Mouse (Mus musculus): ENCODE data around the gene Ntn5. TPM values are rescaled to one million over a fixed set of nuclear protein-coding genes. Genes with fewer than 3 reads are reported as not detected.
"Not testable (repeated sequence)": the region's sequence is repeated elsewhere in the genome, so short reads cannot be mapped to it uniquely, and the experiment has no call there.

Ntn5 gene
- polyA plus RNA-seq, 1 experiment from 2014 or later: not detected

DNA sequence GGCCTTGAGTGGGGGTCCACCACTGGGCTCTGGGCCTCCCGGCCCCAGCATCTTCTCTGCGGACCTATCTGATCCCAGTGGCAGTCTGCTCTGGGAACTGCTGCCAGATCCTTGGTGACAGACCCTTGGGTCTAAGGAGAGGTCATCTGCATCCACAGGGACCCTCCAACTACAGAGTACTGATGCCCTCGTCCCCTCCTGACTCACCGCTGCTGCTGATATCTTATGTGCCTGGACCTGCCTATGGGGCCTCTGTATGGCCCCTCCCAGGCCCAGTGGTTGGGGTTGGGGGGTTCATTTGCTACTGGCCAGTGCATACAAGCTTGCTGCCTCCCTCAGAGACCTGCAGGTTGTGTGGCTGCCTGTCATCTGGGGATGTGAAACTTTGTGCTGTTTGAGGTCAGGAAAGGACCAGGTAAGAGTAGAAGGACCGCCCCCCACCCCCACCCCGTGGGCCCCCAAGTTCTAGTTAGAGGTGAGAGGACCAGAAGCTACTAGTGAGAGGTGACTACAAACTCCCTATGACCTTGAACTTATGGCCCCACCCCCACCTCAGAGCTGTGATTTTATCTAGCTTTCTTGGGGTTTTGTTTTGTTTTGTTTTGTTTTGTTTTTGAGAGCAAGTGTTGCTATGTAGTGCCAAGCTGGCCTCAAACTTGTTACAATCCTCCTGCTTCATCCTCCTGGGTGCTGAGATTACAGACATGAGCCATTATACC lies 38.8 kb upstream of the Ntn5 start:
- no peak overlapping the region for H3K27ac ChIP-seq
- no peaks in the 10 kb centered on the region for H3K36me3 ChIP-seq (ENCODE audit: inconsistent target)
- WGBS (ENCODE audit: missing documents): 83% methylated on average over 6 of the region's 6 CpGs
- no peak overlapping the region for H3K4me3 ChIP-seq (ENCODE audit: inconsistent target)
- H3K79me2 ChIP-seq (ENCODE audit: inconsistent target): no peaks in the 10 kb centered on the region

DNA sequence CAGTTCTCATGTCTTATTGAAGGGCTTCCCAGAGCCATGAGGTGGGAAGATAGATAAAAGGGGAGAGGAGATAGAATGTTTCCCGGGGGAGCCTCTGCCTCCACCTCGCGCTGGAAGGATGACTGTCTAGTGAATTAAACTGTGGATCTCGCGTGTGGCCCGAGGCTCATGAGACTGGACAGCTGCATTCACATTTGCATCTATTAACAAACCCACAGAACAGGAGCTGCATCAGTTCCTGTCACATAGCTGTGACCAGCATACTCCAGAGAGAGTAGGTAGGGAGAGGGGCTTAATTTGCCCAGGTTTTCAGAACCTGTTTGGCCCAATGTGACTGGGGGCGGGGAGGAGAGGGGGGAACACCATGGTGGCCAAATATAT lies 38.2 kb upstream of the Ntn5 start:
- H3K36me3 ChIP-seq (ENCODE audit: inconsistent target): no peaks in the 10 kb centered on the region
- H3K79me2 ChIP-seq (ENCODE audit: inconsistent target): no peaks in the 10 kb centered on the region
- no peak overlapping the region for H3K4me3 ChIP-seq (ENCODE audit: inconsistent target)
- WGBS (ENCODE audit: missing documents): 88% methylated on average over 7 of the region's 7 CpGs
- H3K27ac ChIP-seq: no peak overlapping the region

DNA sequence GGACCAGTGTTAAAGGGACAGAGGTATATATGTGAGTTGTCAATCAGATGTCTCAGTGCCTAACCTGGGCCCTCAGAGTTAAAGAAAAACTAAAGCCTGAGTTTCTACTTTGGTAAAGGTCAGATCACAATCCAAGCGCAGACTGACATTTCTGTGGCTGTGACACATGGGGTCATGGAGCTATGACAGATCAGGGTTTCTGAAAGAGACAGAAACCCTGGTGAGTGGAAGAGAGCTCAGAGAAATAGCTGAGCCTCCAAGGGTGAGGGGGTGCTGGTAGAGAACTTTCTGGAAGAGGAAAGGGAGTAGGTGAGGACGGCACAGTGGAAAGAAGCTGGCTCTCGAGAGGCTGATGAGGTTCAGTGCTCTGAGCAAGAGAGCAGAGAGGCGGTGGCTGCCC lies 37.2 kb upstream of the Ntn5 start:
- Histone ChIP-seq H3K36me3 (ENCODE audit: inconsistent target) (no peaks in the 10 kb centered on the region), H3K4me3 (ENCODE audit: inconsistent target) (no peak overlapping the region), H3K27ac (no peak overlapping the region), H3K79me2 (ENCODE audit: inconsistent target) (no peaks in the 10 kb centered on the region)
- 87% methylated on average over 4 of the region's 4 CpGs for WGBS (ENCODE audit: missing documents)

- Histone ChIP-seq H3K27ac (no peak overlapping the region), H3K4me3 (ENCODE audit: inconsistent target) (no peak overlapping the region), H3K36me3 (ENCODE audit: inconsistent target) (no peaks in the 10 kb centered on the region), H3K79me2 (ENCODE audit: inconsistent target) (no peaks in the 10 kb centered on the region)
- WGBS (ENCODE audit: missing documents): 87% methylated on average over 7 of the region's 8 CpGs
These were observed 34.5 kb upstream of the Ntn5 start for GRCm38 (mm10) chr7:45649351-45649750.

- not testable (repeated sequence) for H3K36me3 ChIP-seq (ENCODE audit: inconsistent target); H3K27ac ChIP-seq; H3K79me2 ChIP-seq (ENCODE audit: inconsistent target); H3K4me3 ChIP-seq (ENCODE audit: inconsistent target)
- WGBS (ENCODE audit: missing documents): 86% methylated on average over 6 of the region's 20 CpGs
These were observed 33.3 kb upstream of the Ntn5 start for GRCm38 (mm10) chr7:45650484-45650883.

DNA sequence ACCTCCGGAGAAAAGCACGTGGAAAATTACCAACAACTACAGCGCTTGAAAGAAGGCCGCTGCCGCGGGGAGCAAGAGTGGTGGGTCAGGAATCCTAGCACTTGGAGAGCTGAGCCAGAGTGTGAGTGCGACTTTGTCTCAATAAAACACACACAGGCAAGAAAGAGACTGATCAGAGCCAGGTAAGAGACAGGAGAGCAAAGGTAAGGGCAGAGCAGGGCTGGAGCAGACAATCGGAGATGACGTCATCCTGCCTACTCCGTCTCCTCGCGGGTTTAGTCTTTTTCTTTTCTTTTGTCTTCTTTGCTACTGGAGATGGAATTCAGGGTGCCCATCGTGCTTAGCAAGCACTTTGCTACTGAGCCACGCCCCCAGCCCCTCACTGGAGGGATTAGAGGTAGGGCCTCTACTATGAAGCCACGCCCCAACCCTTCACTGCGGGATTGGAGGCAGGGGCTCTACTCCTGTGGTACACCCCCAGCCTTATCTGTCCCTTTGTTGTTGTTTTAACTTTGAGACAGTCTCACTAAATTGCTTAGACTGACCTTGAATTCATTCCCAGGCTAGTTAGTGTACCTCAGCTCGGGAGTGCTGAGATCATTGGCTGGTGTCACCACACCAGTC lies 29.3 kb upstream of the Ntn5 start:
- Histone ChIP-seq H3K36me3 (ENCODE audit: inconsistent target) (no peaks in the 10 kb centered on the region), H3K79me2 (ENCODE audit: inconsistent target) (no peaks in the 10 kb centered on the region), H3K4me3 (ENCODE audit: inconsistent target) (no peak overlapping the region), H3K27ac (no peak overlapping the region)
- WGBS (ENCODE audit: missing documents): 62% methylated on average over 17 of the region's 17 CpGs

- H3K27ac ChIP-seq: no peak overlapping the region
- WGBS (ENCODE audit: missing documents): 37% methylated on average over 11 of the region's 11 CpGs
- H3K79me2 ChIP-seq (ENCODE audit: inconsistent target): no peaks in the 10 kb centered on the region
- H3K36me3 ChIP-seq (ENCODE audit: inconsistent target): no peaks in the 10 kb centered on the region
- no peak overlapping the region for H3K4me3 ChIP-seq (ENCODE audit: inconsistent target)
These were observed 22.9 kb upstream of the Ntn5 start for GRCm38 (mm10) chr7:45660746-45661478.

DNA sequence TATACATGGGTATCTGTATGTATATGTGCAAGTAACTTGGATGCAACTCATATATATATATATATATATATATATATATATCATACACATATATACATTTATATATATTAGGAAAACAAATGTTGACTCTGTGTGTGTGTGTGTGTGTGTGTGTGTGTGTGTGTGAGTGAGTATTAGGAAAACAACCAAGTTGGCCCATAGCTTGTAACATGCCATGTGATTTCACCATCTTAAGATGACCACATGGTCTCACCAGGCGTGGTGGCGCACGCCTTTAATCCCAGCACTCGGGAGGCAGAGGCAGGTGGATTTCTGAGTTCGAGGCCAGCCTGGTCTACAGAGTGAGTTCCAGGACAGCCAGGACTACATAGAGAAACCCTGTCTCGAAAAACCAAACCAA lies 22.1 kb upstream of the Ntn5 start:
- H3K79me2 ChIP-seq (ENCODE audit: inconsistent target); H3K27ac ChIP-seq; H3K4me3 ChIP-seq (ENCODE audit: inconsistent target); H3K36me3 ChIP-seq (ENCODE audit: inconsistent target): not testable (repeated sequence)
- 87% methylated on average over 5 of the region's 6 CpGs for WGBS (ENCODE audit: missing documents)

GRCm38 (mm10) chr7:45665303-45666138 lies 18.3 kb upstream of the Ntn5 start:
- Histone ChIP-seq H3K36me3 (ENCODE audit: inconsistent target) (no peaks in the 10 kb centered on the region), H3K27ac (no peak overlapping the region), H3K79me2 (ENCODE audit: inconsistent target) (no peaks in the 10 kb centered on the region), H3K4me3 (ENCODE audit: inconsistent target) (no peak overlapping the region)
- 77% methylated on average over 13 of the region's 13 CpGs for WGBS (ENCODE audit: missing documents)

DNA sequence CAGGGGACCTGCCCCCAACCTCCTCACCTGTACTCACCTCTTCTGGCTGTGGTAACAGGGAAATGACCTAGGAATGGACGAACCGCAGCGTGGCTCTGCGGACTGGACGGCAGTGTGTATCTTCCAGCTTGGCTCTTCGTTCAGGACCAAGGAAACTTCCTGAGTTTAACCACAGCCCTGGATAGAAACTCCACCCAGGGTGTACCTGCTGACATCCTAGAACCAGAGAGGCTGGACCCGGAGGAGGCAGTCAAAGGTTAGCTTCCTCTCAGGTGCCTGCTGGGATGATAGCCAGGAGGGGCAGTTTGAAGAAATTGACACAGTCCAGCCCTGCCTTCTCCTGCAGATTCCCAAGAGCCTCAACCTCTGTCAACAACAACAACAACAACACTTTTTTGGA lies 17.7 kb upstream of the Ntn5 start, which contains the start of gene Fut2:
Gene Fut2, minus strand, starts transcription at position 234 of the 400 bp plus-strand sequence.
- WGBS (ENCODE audit: missing documents): 78% methylated on average over 7 of the region's 7 CpGs
- H3K27ac ChIP-seq: no peak within 1 kb of the TSS
- H3K79me2 ChIP-seq (ENCODE audit: inconsistent target): no peaks in the 10 kb centered on the region
- H3K4me3 ChIP-seq (ENCODE audit: inconsistent target): no peak within 1 kb of the TSS
- H3K36me3 ChIP-seq (ENCODE audit: inconsistent target): no peaks in the 10 kb centered on the region

- 96% methylated on average over 14 of the region's 14 CpGs for WGBS (ENCODE audit: missing documents)
- Histone ChIP-seq H3K79me2 (ENCODE audit: inconsistent target) (no peaks in the 10 kb centered on the region), H3K27ac (no peak overlapping the region), H3K36me3 (ENCODE audit: inconsistent target) (no peaks in the 10 kb centered on the region), H3K4me3 (ENCODE audit: inconsistent target) (no peak overlapping the region)
These were observed 16.1 kb upstream of the Ntn5 start for GRCm38 (mm10) chr7:45667761-45668160.

DNA sequence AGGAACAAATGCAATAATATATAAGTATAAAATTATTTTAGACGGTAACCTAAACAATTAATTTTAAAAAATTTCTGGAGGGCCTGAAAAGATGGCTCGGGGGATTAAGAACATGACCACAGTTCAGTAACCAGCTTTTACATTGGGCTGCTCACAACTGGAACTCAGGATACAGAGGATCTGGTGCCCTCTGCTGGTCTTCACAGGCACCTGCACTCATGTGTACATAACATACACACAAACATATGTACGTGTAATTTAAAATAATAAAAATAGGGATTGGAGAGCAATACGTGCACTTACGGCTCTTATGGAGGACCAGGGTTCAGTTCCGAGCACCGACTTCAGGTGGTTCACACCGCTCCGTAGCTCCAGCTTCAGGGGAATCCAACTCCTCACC lies 14.9 kb upstream of the Ntn5 start:
- 95% methylated on average over 9 of the region's 9 CpGs for WGBS (ENCODE audit: missing documents)
- Histone ChIP-seq H3K36me3 (ENCODE audit: inconsistent target) (no peaks in the 10 kb centered on the region), H3K79me2 (ENCODE audit: inconsistent target) (no peaks in the 10 kb centered on the region), H3K4me3 (ENCODE audit: inconsistent target) (no peak overlapping the region), H3K27ac (no peak overlapping the region)

DNA sequence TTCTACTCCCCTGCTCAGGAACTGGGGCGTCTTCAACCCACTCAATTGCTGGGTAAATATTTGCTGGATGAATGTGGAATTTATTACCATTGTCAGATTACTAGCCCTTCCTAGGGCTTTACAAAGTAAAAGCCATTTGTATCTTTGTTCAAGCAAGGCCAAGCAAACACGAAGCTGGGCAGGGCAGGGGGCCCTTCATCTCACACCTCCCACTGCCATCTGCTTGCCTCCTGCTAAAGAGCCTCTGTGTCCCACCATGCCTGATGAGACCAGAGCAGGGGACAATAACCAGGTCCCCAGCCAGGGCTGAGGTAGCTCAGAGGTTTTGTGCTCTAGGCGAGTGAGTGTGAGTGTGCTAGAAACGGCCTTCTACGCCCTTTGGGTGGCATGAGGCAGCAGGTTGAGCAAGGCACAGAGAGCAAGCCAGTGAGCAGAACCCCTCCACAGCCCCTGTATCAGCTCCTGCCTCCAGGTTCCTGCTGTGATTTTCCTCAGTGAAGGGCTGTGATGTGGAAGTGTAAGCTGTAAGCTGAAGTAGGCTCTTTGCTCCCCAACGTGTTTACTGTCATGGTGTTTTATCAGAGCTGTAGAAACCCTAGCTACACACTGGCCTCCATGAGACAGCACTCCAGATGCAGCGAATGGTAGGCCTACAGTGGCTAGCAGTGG lies 6.1 kb upstream of the Ntn5 start:
- Histone ChIP-seq H3K36me3 (ENCODE audit: inconsistent target) (no peaks in the 10 kb centered on the region), H3K79me2 (ENCODE audit: inconsistent target) (no peaks in the 10 kb centered on the region), H3K4me3 (ENCODE audit: inconsistent target) (no peak overlapping the region), H3K27ac (no peak overlapping the region)
- WGBS (ENCODE audit: missing documents): 94% methylated on average over 7 of the region's 7 CpGs

DNA sequence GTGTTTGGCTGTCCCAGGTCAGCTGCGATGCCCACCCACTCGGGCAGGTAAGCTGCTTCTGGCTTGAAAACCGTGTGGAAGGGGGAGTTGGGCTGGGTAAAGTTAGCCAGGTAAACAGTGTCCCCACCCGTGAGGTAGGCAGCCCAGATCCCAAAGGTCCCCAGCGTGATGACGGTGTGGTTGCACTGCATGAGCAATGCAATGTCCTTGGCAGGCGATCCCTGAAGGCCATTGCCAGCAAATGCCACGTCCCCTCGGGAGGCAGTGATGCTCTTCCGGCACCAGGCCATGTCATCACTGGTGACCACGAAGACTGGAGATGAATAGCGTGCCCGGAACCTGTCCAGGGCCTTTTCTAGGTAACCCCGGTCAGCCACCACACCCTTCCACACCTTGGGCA lies 5.3 kb upstream of the Ntn5 start:
- Histone ChIP-seq H3K79me2 (ENCODE audit: inconsistent target) (no peaks in the 10 kb centered on the region), H3K4me3 (ENCODE audit: inconsistent target) (no peak overlapping the region), H3K27ac (no peak overlapping the region), H3K36me3 (ENCODE audit: inconsistent target) (no peaks in the 10 kb centered on the region)
- WGBS (ENCODE audit: missing documents): 92% methylated on average over 14 of the region's 14 CpGs
